Comparison of ENCODE assay signal across 18 mouse cellular contexts in genomic region chr3:132462348-132462959, GRCm38 (mm10).
"Had no signal": no experiment of that assay in that cellular context is flagged by ENCODE, and none has a peak within 500 bp of the region (broad histone marks: within the 10 kb centered on the region; RNA-seq: fewer than 3 reads in every experiment).

No protein-coding gene starts in this region.

- H3K9ac ChIP-seq: lung, embryonic 14.5 days; midbrain, embryonic 12.5 days; neural tube, embryonic 12.5 days had no signal

- DNase-seq: lung, adult 18-20 months; lung, embryonic 14.5 days; lung, postnatal 10 days; lung, postnatal 4 days; midbrain, embryonic 14.5 days; retina, postnatal 1 day; right cerebral cortex, adult 18-20 months; right cerebral cortex, postnatal 25 days; right cerebral cortex, postnatal 4 days; spleen, adult 18-20 months; thymus, adult 18-20 months; thymus, postnatal 14 days; thymus, postnatal 36 days had no signal

- H3K36me3 ChIP-seq: midbrain, embryonic 10.5 days; midbrain, embryonic 12.5 days; neural tube, embryonic 12.5 days had no signal

- H3K4me1 ChIP-seq: midbrain, embryonic 10.5 days; midbrain, embryonic 12.5 days; neural tube, embryonic 12.5 days had no signal

- H3K27me3 ChIP-seq: midbrain, embryonic 12.5 days; neural tube, embryonic 12.5 days had no signal

- H3K9me3 ChIP-seq: midbrain, embryonic 10.5 days; midbrain, embryonic 12.5 days; neural tube, embryonic 12.5 days had no signal

- ATAC-seq: midbrain, embryonic 16.5 days had no signal

- H3K4me3 ChIP-seq: midbrain, embryonic 10.5 days; midbrain, embryonic 12.5 days; myocyte; neural tube, embryonic 12.5 days had no signal

- H3K27ac ChIP-seq: midbrain, embryonic 10.5 days; midbrain, embryonic 12.5 days; neural tube, embryonic 12.5 days had no signal

- H3K4me2 ChIP-seq: lung, embryonic 14.5 days; midbrain, embryonic 12.5 days; neural tube, embryonic 12.5 days had no signal
